Mouse (Mus musculus) E14TG2a.4 (cell line): Measurements from ENCODE around the gene Gpsm1.
A peak's percentile ranks its signal among the peaks of the same experiment; 100 is the strongest.

Experiments
- H3K27me3 ChIP-seq: 2 replicates; pipeline ENCODE4 v1.6.1; 2014; ENCODE audit warnings: low read length, control low read depth; ENCODE audit not compliant: insufficient read depth
- H3K36me3 ChIP-seq: 2 replicates; pipeline ENCODE4 v1.6.1; 2014; ENCODE audit warnings: low read length, control low read depth; ENCODE audit not compliant: insufficient read depth
- H3K4me1 ChIP-seq: replicated peaks from 2 replicates; pipeline ENCODE4 v1.6.1; 2014; ENCODE audit warnings: low read depth, low read length, control low read depth
- H3K4me3 ChIP-seq: replicated peaks from 2 replicates; pipeline ENCODE4 v1.5.1; 2014; ENCODE audit warnings: mild to moderate bottlenecking, low read length
- H3K9me3 ChIP-seq: 2 replicates; pipeline ENCODE4 v1.6.1; 2014; ENCODE audit warnings: low read length, control low read depth
- CTCF ChIP-seq: conservative IDR thresholded peaks from 2 replicates; pipeline ENCODE4 v1.5.1; 2014; ENCODE audit warnings: low read length
- NANOG ChIP-seq: IDR thresholded peaks from 2 replicates; pipeline ENCODE4 v1.6.1; 2014; ENCODE audit warnings: borderline replicate concordance, low read length, mixed read lengths
- POU5F1 ChIP-seq: IDR thresholded peaks from 2 replicates; pipeline ENCODE4 v1.6.1; 2014; ENCODE audit warnings: low read length, borderline replicate concordance

Gpsm1 gene

GRCm38 (mm10) chr2:26320245-26321185 is 5.2 kb downstream of the Gpsm1 start:
- Histone ChIP-seq H3K4me3 (no peak overlapping the region), H3K4me1 (peaks cover 36% of the 10 kb centered on the region), H3K9me3 (no peaks in the 10 kb centered on the region), H3K27me3 (peaks cover 30% of the 10 kb centered on the region), H3K36me3 (no peaks in the 10 kb centered on the region)
- TF ChIP-seq CTCF: no peak
- TF ChIP-seq NANOG: no peak
- no peak for TF ChIP-seq POU5F1

DNA sequence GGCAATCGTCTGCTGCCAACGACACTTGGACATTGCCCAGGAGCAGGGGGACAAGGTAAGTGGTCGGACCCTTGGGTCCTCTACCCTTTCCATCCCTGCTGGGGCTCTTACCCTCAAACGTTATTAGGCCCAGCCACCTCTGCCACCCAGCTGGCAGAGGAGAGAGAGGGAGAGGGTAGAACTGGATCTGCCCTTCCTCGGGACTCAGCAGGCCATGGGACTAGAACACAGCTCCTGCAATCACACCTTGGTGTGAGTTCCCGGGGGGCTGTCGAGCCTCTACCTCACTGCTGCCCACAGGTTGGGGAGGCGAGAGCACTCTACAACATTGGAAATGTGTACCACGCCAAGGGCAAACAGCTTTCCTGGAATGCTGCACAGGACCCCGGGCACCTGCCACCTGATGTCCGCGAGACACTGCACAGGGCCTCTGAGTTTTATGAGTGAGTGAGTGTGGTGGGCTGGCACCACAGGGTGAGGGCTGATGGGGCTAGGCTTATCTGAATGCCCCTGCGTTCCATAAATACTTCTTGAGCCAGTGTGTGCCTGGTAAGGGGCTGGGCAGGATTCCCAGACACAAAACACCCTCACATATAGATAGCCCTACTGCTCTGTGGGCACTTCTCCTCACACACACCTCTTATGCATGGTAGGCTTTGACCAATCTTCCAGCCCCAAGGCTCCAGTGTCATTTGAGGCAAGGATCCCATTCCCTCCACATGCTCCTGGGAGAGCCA is 8.4 kb downstream of the Gpsm1 start:
- TF ChIP-seq NANOG (no peak), POU5F1 (no peak), CTCF (no peak)
- 0 out of 2 replicates have a peak overlapping the region, but pooled peaks have one; percentile 13 for H3K4me3 ChIP-seq
- peaks cover 49% of the 10 kb centered on the region for H3K4me1 ChIP-seq
- no peaks in the 10 kb centered on the region for H3K9me3 ChIP-seq
- H3K36me3 ChIP-seq: no peaks in the 10 kb centered on the region
- no peaks in the 10 kb centered on the region; the same call in 1 of the 2 replicates for H3K27me3 ChIP-seq

- peak overlapping the region; percentile 30 for H3K4me3 ChIP-seq
- H3K36me3 ChIP-seq: no peaks in the 10 kb centered on the region
- H3K9me3 ChIP-seq: no peaks in the 10 kb centered on the region
These were observed 9.6 kb downstream of the Gpsm1 start for GRCm38 (mm10) chr2:26324917-26325316.

GRCm38 (mm10) chr2:26325386-26326181 is 10.3 kb downstream of the Gpsm1 start:
- no peaks in the 10 kb centered on the region for H3K36me3 ChIP-seq
- no peaks in the 10 kb centered on the region for H3K27me3 ChIP-seq
- peak overlapping the region; percentile 30 for H3K4me3 ChIP-seq
- H3K9me3 ChIP-seq: no peaks in the 10 kb centered on the region
- TF ChIP-seq NANOG (no peak), CTCF (peak; percentile 93)
- H3K4me1 ChIP-seq: peaks cover 56% of the 10 kb centered on the region

More at GRCm38 (mm10) chr2:26324917-26325316, 9.6 kb downstream of the Gpsm1 start:
- Histone ChIP-seq H3K4me1 (peaks cover 51% of the 10 kb centered on the region), H3K27me3 (no peaks in the 10 kb centered on the region)
- TF ChIP-seq POU5F1 (no peak), CTCF (peak; percentile 36)

DNA sequence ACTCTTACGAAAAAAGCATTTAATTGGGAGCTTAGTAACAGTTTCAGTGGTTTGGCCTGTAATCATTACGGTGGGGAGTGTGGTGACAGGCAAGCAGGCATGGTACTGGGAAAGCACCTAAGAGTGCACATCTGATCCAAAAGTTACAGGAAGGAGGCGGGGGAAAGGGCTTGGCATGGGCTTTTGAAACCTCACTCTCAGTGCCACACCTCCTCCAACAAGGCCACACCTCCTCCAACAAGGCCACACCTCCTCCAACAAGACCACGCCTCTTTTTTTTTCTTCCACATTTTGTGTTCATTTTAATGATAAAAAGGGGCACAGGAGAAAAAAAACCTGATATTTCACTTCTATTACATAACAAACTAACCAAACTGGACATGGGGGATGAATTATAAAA is 12.5 kb downstream of the Gpsm1 start:
- H3K4me3 ChIP-seq: no peak overlapping the region
- no peaks in the 10 kb centered on the region for H3K9me3 ChIP-seq
- peaks cover 58% of the 10 kb centered on the region for H3K4me1 ChIP-seq
- no peaks in the 10 kb centered on the region for H3K27me3 ChIP-seq
- H3K36me3 ChIP-seq: no peaks in the 10 kb centered on the region
- TF ChIP-seq POU5F1 (no peak), CTCF (no peak), NANOG (no peak)

GRCm38 (mm10) chr2:26329402-26329801 is 14.1 kb downstream of the Gpsm1 start:
- no peak for TF ChIP-seq POU5F1
- no peak for TF ChIP-seq CTCF
- no peak for TF ChIP-seq NANOG

DNA sequence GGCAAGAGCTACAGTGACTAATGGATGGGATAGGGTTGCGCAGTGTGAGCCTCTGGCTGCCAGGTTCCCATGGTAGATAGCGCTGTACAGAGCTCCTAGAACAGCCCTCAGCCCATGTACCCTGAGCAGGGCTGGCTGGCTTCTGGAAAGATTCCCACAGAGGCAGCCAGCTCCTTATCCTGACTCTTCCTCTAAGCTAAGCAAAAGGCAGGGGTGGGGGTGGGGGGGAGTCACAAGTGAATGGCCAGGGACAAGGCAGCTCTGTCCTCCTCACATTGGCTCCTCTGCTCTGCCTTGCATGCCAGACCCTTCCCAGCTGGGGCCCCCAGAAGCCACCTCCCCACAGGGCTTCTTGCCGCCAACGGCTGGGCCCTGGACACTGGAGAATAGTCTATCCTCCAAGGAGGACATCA is 14.7 kb downstream of the Gpsm1 start:
- Histone ChIP-seq H3K9me3 (no peaks in the 10 kb centered on the region), H3K36me3 (no peaks in the 10 kb centered on the region), H3K27me3 (no peaks in the 10 kb centered on the region), H3K4me3 (no peak overlapping the region), H3K4me1 (peaks cover 45% of the 10 kb centered on the region)
- TF ChIP-seq POU5F1 (no peak), CTCF (no peak), NANOG (no peak)

More at GRCm38 (mm10) chr2:26329402-26329801, 14.1 kb downstream of the Gpsm1 start:
- no peaks in the 10 kb centered on the region for H3K36me3 ChIP-seq
- peaks cover 52% of the 10 kb centered on the region for H3K4me1 ChIP-seq
- H3K27me3 ChIP-seq: no peaks in the 10 kb centered on the region
- H3K4me3 ChIP-seq: no peak overlapping the region
- H3K9me3 ChIP-seq: no peaks in the 10 kb centered on the region

DNA sequence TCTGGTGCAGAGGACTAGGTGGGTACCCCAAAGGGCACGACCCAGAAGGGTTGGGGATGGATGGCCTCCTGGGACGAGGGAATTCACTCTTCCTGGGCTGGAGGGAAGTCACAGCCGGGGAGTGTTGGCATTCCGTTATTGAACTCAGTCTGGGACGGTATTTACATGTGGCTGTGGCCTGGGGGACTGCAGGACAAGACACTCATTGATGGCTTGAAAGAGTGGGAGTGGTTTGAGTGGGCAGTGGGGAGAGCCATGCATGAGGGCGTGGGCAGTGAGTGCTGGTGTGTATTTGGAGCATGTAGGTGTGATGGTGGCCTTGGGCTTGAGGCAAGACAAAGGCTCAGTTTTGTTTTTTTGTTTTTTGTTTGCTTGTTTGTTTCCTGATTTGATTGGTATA is 15.4 kb downstream of the Gpsm1 start:
- no peaks in the 10 kb centered on the region for H3K9me3 ChIP-seq
- H3K36me3 ChIP-seq: no peaks in the 10 kb centered on the region
- no peaks in the 10 kb centered on the region for H3K27me3 ChIP-seq
- no peak overlapping the region for H3K4me3 ChIP-seq
- no peak for TF ChIP-seq CTCF
- TF ChIP-seq POU5F1: no peak
- no peak for TF ChIP-seq NANOG
- peaks cover 39% of the 10 kb centered on the region for H3K4me1 ChIP-seq
